Mouse (Mus musculus) lung, postnatal 36 days (tissue): ENCODE data around the gene Slc25a44.
A peak's percentile ranks its signal among the peaks of the same experiment; 100 is the strongest.
"Not testable (repeated sequence)": the region's sequence is repeated elsewhere in the genome, so short reads cannot be mapped to it uniquely, and the experiment has no call there.

Experiments used
- DNase-seq: peaks from one replicate; pipeline ENCODE4 v3.0.0; 2022; ENCODE audit warnings: mixed read lengths

The Slc25a44 gene

GRCm38 (mm10) chr3:88410645-88411031 is 14.3 kb downstream of the Slc25a44 start:
- DNase-seq, result no peak

- peak; percentile 97 for DNase-seq
These were observed 14.9 kb downstream of the Slc25a44 start, which contains the start of gene Pmf1 for GRCm38 (mm10) chr3:88409741-88410644. Gene Pmf1 (minus strand): TSS chr3:88410331.

GRCm38 (mm10) chr3:88408953-88409352 is 16.0 kb downstream of the Slc25a44 start:
- DNase-seq, result no peak

- DNase-seq, result no peak
These were observed 17.4 kb downstream of the Slc25a44 start for GRCm38 (mm10) chr3:88407529-88407928.

DNA sequence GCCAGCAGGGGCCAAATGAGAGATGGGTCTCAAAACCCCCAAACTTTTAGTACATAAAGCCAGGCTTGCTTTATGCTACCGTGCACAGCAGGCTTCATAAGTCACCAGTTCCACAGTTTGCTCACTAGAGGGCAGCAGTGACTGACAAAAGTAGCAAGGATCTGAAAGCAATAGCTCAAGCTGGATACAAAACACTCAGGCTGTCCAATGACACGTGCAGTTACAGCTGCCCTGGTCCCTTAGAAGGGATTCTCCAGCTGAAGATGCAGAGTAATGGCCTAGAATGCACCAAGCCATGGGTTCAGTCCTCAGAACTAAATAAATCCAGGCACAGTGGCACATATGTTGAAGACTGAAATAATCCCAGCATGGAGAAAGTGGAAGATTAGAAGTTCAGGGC is 17.8 kb downstream of the Slc25a44 start:
- peak; percentile 76 for DNase-seq

GRCm38 (mm10) chr3:88403522-88404230 is 21.3 kb downstream of the Slc25a44 start:
- no peak for DNase-seq

GRCm38 (mm10) chr3:88398666-88399065 is 26.3 kb downstream of the Slc25a44 start:
- DNase-seq, result no peak

- DNase-seq, result no peak
These were observed 29.2 kb downstream of the Slc25a44 start for GRCm38 (mm10) chr3:88395742-88396141.

- no peak for DNase-seq
These were observed 29.7 kb downstream of the Slc25a44 start for GRCm38 (mm10) chr3:88395288-88395687.

GRCm38 (mm10) chr3:88393776-88394375 is 31.1 kb downstream of the Slc25a44 start:
- no peak for DNase-seq

GRCm38 (mm10) chr3:88384364-88384763 is 40.6 kb downstream of the Slc25a44 start, which contains the start of gene Bglap:
Gene Bglap (minus strand): TSS chr3:88384464.
- no peak for DNase-seq

GRCm38 (mm10) chr3:88382383-88382782 is 42.6 kb downstream of the Slc25a44 start:
- not testable (repeated sequence) for DNase-seq

- peak; percentile 35 for DNase-seq
These were observed 43.3 kb downstream of the Slc25a44 start for GRCm38 (mm10) chr3:88381389-88382315.

GRCm38 (mm10) chr3:88378599-88378998 is 46.3 kb downstream of the Slc25a44 start, which contains the start of gene Bglap2:
Gene Bglap2 (minus strand): TSS chr3:88378699.
- DNase-seq, result not testable (repeated sequence)

- DNase-seq, result not testable (repeated sequence)
These were observed 48.3 kb downstream of the Slc25a44 start for GRCm38 (mm10) chr3:88376644-88377043.

- DNase-seq, result peak; percentile 28
These were observed 49.0 kb downstream of the Slc25a44 start for GRCm38 (mm10) chr3:88375750-88376626.

GRCm38 (mm10) chr3:88372643-88373042 is 52.3 kb downstream of the Slc25a44 start, which contains the start of gene Bglap3:
Gene Bglap3 (minus strand): TSS chr3:88372743.
- DNase-seq, result not testable (repeated sequence)

DNA sequence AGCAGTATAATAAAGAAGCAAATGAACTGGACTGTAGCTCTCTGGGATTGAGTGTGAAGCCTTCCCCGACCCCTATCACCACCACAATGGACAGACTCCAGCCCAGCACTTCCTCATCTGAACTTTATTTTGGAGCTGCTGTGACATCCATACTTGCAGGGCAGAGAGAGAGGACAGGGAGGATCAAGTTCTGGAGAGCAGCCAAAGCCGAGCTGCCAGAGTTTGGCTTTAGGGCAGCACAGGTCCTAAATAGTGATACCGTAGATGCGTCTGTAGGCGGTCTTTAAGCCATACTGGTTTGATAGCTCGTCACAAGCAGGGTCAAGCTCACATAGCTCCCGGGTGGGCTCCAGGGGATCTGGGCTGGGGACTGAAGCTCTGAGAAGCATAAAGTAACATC is 56.4 kb downstream of the Slc25a44 start:
- not testable (repeated sequence) for DNase-seq

DNA sequence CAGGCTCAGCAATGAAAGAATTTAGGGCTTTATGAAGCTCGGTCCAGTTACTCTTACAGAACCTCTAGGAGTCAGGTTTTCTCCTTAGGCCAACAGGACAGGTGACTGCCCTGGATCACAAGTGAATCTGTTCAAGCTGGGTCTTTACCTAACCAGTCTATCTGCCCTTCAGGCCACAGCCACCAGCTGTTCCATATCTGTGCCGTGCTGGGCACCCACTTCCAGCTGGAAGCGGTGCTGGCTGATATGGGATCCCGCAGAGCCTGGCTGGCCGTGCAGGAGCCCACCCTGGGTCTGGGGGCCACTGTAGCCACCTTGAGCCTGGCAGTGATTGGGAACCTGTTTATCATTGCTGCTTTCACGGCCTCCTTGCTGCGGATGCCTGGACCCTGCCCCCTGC is 57.4 kb downstream of the Slc25a44 start:
- not testable (repeated sequence) for DNase-seq

DNA sequence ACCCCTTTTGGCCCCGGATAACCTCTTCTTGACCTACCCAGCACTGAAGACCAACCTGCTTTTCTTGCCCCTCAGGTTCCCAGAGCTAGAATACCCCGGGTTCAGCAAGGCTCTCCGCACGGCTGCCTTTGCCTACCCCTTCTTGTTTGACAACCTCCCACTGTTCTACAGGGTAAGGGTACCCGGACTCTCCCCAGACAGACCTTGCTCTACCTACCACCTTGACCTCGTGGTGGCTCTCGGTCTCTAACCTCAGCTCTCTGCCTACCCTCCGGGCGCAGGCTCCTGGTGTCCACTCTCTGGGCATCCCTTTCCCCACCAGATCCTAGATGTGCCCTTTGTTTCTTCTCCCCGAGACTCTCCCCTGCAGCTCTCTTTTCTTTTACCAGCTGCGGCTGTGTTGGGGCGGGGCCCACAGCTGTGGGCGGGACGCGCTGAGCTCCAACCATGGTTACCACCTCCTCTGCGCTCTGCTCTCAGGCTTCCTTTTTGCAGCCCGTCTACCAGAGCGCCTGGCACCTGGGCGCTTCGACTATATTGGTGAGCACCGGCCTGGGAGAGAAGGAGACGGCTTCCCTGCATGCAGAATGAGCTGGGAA is 58.0 kb downstream of the Slc25a44 start:
- DNase-seq, result peak; percentile 62
